Mouse (Mus musculus) liver, embryonic 14.5 days (tissue): ENCODE results near the gene 1700028J19Rik. TPM values are rescaled to one million over a fixed set of nuclear protein-coding genes. Genes with fewer than 3 reads are reported as not detected.

ENCODE experiments used
- ATAC-seq: fragments of 200-750 bp; cut with Nextera tagmentation; 2 replicates; pipeline ENCODE4 v1.8.0; 2017; ENCODE audit warnings: moderate number of reproducible peaks, mild to moderate bottlenecking, moderate library complexity; ENCODE audit not compliant: insufficient read depth
- DNase-seq, 3 experiments: peaks; one replicate each; pipeline ENCODE4 v3.0.0-alpha.2; 2012 to 2013; ENCODE audit warnings: low read depth in 3 of 3, low spot score in 3 of 3
- H3K27ac ChIP-seq: fragments of 300-500 bp; sonication (generic); 2 replicates; pipeline ENCODE4 v1.5.1; 2014; ENCODE audit warnings: moderate library complexity, mild to moderate bottlenecking, control low read depth, inconsistent platforms
- H3K27me3 ChIP-seq: fragments of 300-500 bp; sonication (generic); 2 replicates; pipeline ENCODE4 v1.6.1; 2014; ENCODE audit warnings: mild to moderate bottlenecking, low read length, moderate library complexity; ENCODE audit not compliant: control insufficient read depth, insufficient read depth
- H3K36me3 ChIP-seq: fragments of 300-500 bp; sonication (generic); replicated peaks from 2 replicates; pipeline ENCODE4 v1.6.1; 2014; ENCODE audit warnings: low read depth; ENCODE audit not compliant: control insufficient read depth, insufficient read depth
- H3K4me1 ChIP-seq, 2 experiments: fragments of 200-500 bp in 1 of 2; fragments of 300-500 bp in 1 of 2; sonication (generic) in 1 of 2; replicated peaks; 2 replicates each; pipeline ENCODE4 v1.6.1; 2012 to 2014; ENCODE audit warnings: antibody characterized with exemption in 1 of 2, inconsistent platforms in 1 of 2, low read length in 1 of 2; ENCODE audit not compliant: control insufficient read depth in 2 of 2, insufficient read depth in 2 of 2
- H3K4me2 ChIP-seq: fragments of 300-500 bp; sonication (generic); 2 replicates; pipeline ENCODE4 v1.6.1; 2014; ENCODE audit warnings: low read depth, mild to moderate bottlenecking, control low read depth, moderate library complexity
- H3K4me3 ChIP-seq, 2 experiments: fragments of 200-500 bp in 1 of 2; fragments of 300-500 bp in 1 of 2; sonication (generic) in 1 of 2; 2 replicates each; pipeline ENCODE4 v1.5.1; 2012 to 2014; ENCODE audit warnings: low read depth in 2 of 2, low read length in 2 of 2, mild to moderate bottlenecking in 2 of 2, control low read depth in 1 of 2, inconsistent platforms in 1 of 2, moderate library complexity in 1 of 2; ENCODE audit not compliant: insufficient read depth in 1 of 2
- H3K9ac ChIP-seq: fragments of 300-500 bp; sonication (generic); replicated peaks from 2 replicates; pipeline ENCODE4 v1.6.1; 2014; ENCODE audit warnings: mild to moderate bottlenecking, control low read depth, moderate library complexity
- H3K9me3 ChIP-seq: fragments of 300-500 bp; sonication (generic); 2 replicates; pipeline ENCODE4 v1.6.1; 2016; ENCODE audit warnings: low read length, mixed read lengths; ENCODE audit not compliant: control insufficient read depth
- CTCF ChIP-seq: IDR thresholded peaks from 2 replicates; pipeline ENCODE4 v1.5.1; 2016; ENCODE audit warnings: antibody characterized with exemption, low read depth, control low read depth
- EP300 ChIP-seq: IDR thresholded peaks from 2 replicates; pipeline ENCODE4 v1.6.1; 2016; ENCODE audit warnings: antibody characterized with exemption, low read depth
- WGBS: fragments of 180-500 bp; shearing (Covaris S2); extraction: QIAGEN DNeasy Blood & Tissue Kit; methylation state at CpG from one replicate; pipeline ENCODE4 v1.1.7; 2014; ENCODE audit not compliant: insufficient replicate concordance; 5-methylcytosine and 5-hydroxymethylcytosine counted together
- polyA plus RNA-seq, 2 experiments: library from polyadenylated mRNA; depleted of rRNA in 1 of 2; stranded (reverse) in 1 of 2; unstranded in 1 of 2; fragments of >200 nt; fragmentation: Nextera tagmentation in 1 of 2; extraction: Ambion mirVana in 1 of 2; gene quantifications; 2 replicates each; pipeline versions ENCODE4 v1.2.1 to v1.2.3; 2012 to 2014

1700028J19Rik gene
- polyA plus RNA-seq, 2 experiments = 0.97 to 1.3 TPM

- Histone ChIP-seq H3K27me3 (no peaks in the 10 kb centered on the region), H3K9me3 (no peaks in the 10 kb centered on the region), H3K4me2 (no peak overlapping the region), H3K4me3 (no peak overlapping the region), H3K36me3 (no peaks in the 10 kb centered on the region), H3K9ac (no peak overlapping the region), H3K4me1 (no peaks in the 10 kb centered on the region), H3K27ac (no peak overlapping the region)
- ATAC-seq (no peak), DNase-seq (no peak)
- no peak for TF ChIP-seq EP300
- no peak for TF ChIP-seq CTCF
- WGBS = 14% methylated on average over 1 of the region's 1 CpGs
Observed at GRCm38 (mm10) chr7:44280959-44281358, 34.5 kb upstream of the 1700028J19Rik start.

DNA sequence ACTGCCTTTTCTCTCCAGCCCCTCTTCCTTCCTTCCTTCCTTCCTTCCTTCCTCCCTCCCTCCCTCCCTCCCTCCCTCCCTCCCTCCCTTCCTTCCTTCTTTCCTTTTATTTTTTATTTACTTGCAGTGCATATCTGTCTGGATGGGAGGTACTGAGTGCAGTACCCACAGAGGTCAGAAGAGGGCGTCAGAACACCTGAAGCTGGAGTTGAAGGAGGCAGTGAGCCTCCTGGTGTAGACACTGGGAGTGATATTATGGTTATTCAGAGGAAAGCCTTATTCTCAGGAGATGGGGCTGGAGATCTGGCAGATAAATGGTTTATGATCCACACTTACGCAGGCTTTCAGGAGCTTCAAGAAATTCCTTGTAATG, 30.7 kb upstream of the 1700028J19Rik start:
- DNase-seq (no peak), ATAC-seq (no peak)
- TF ChIP-seq EP300 (no peak), CTCF (peak; percentile 56)
- H3K9ac ChIP-seq = no peak overlapping the region
- H3K4me2 ChIP-seq = no peak overlapping the region
- H3K36me3 ChIP-seq = no peaks in the 10 kb centered on the region
- no peaks in the 10 kb centered on the region for H3K4me1 ChIP-seq
- H3K4me3 ChIP-seq = no peak overlapping the region
- WGBS = 47% methylated on average over 2 of the region's 2 CpGs
- no peaks in the 10 kb centered on the region for H3K9me3 ChIP-seq
- H3K27me3 ChIP-seq = no peaks in the 10 kb centered on the region; the same call in 1 of the 2 replicates
- no peak overlapping the region for H3K27ac ChIP-seq

DNA sequence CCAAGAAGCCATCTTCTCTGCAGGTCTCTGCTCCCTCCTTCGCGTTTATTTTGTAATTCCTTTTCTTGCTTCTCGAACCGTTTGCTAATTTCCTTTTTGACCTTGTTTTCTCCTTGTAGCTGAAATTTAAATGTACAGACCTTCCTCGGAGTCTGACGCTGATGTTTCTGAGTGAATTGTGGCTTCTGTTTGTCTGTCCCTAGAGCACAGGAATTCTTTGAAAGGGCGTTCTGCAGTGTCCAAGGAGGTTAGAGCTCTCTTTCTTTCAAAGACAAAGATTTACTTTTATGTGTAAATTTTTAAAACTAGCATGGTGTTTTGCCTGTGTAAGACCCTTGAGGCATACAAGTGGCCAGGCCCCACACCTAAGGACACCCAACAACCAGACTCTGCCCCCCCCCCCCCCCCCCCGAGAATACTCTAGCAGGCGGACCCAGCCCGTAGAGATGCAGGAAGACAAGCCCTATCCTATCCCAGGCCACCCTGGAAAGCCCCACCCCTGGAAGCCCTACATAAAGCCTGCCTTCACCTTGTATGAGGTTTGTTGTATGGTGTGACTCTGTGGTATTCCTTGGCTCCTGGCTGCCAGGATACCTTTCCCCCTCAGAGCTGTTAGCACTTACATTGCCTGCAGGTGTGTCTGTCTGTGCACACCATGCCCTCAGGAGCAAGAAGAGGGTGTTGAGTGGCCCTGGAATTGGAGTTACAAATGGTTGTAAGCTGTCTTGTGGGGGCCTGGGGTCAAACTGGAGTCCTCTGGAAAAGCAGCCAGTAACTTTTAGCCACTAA, 30.2 kb upstream of the 1700028J19Rik start:
- no peaks in the 10 kb centered on the region for H3K9me3 ChIP-seq
- no peak overlapping the region for H3K9ac ChIP-seq
- no peaks in the 10 kb centered on the region for H3K4me1 ChIP-seq
- H3K4me3 ChIP-seq = no peak overlapping the region
- H3K36me3 ChIP-seq = no peaks in the 10 kb centered on the region
- no peak for DNase-seq
- H3K27me3 ChIP-seq = no peaks in the 10 kb centered on the region; the same call in 1 of the 2 replicates
- H3K27ac ChIP-seq = no peak overlapping the region
- WGBS = 44% methylated on average over 10 of the region's 10 CpGs
- TF ChIP-seq EP300 (no peak), CTCF (no peak)
- H3K4me2 ChIP-seq = no peak overlapping the region
- ATAC-seq = no peak

DNA sequence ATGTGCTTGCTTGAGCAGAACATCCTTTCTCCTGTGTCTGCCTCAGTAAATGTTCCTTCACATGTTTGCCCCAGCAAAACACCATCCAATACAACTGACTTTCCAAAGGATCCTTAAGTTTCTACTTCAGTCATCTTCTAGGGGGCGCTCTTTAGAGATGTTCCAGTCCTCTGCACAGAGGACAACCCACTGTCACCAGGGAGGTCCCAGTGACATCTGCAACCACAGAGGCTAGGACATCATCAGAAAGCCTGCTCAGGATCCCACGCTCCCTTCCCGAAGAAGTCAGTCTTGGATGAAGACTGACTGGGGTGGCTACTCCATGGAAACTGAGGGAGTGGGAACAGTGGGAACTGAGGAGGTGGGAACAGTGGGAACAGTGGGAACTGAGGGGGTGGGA, 29.1 kb upstream of the 1700028J19Rik start:
- no peak for TF ChIP-seq CTCF
- TF ChIP-seq EP300 = no peak
- 60% methylated on average over 3 of the region's 3 CpGs for WGBS
- no peak for ATAC-seq
- no peak overlapping the region for H3K27ac ChIP-seq
- H3K9ac ChIP-seq = no peak overlapping the region
- no peaks in the 10 kb centered on the region for H3K4me1 ChIP-seq
- no peaks in the 10 kb centered on the region for H3K36me3 ChIP-seq
- H3K4me2 ChIP-seq = no peak overlapping the region
- no peaks in the 10 kb centered on the region; the same call in 1 of the 2 replicates for H3K27me3 ChIP-seq
- H3K9me3 ChIP-seq = no peaks in the 10 kb centered on the region
- H3K4me3 ChIP-seq = no peak overlapping the region
- DNase-seq = no peak

- no peak overlapping the region for H3K4me2 ChIP-seq
- ATAC-seq = no peak
- no peaks in the 10 kb centered on the region for H3K9me3 ChIP-seq
- no peak for TF ChIP-seq EP300
- TF ChIP-seq CTCF = no peak
- H3K27ac ChIP-seq = no peak overlapping the region
- H3K4me3 ChIP-seq = no peak overlapping the region
- H3K36me3 ChIP-seq = no peaks in the 10 kb centered on the region
- H3K9ac ChIP-seq = no peak overlapping the region
- H3K4me1 ChIP-seq = no peaks in the 10 kb centered on the region
- WGBS = 43% methylated on average over 11 of the region's 11 CpGs
- no peak for DNase-seq
- no peaks in the 10 kb centered on the region; the same call in 1 of the 2 replicates for H3K27me3 ChIP-seq
Observed at GRCm38 (mm10) chr7:44274096-44274495, 27.6 kb upstream of the 1700028J19Rik start.
